Mouse (Mus musculus) MEL (cell line): ENCODE results near the gene Cnpy3.

Experiments used
- BHLHE40 ChIP-seq: IDR thresholded peaks from 2 replicates; pipeline ENCODE4 v1.6.1; 2012; ENCODE audit warnings: low read depth, mild to moderate bottlenecking, inconsistent platforms, low read length, improper control_type of control experiment, borderline replicate concordance
- CTCF ChIP-seq, 3 experiments: IDR thresholded peaks in 2 of 3; conservative IDR thresholded peaks in 1 of 3; 2 replicates each; pipeline ENCODE4 v1.5.1; 2011 to 2012; ENCODE audit warnings: low read length in 3 of 3, low read depth in 2 of 3, mild to moderate bottlenecking in 2 of 3, improper control_type of control experiment in 1 of 3, inconsistent platforms in 1 of 3, mixed read lengths in 1 of 3, moderate library complexity in 1 of 3; ENCODE audit not compliant: control insufficient read depth in 1 of 3, insufficient read depth in 1 of 3, poor library complexity in 1 of 3, severe bottlenecking in 1 of 3
- HCFC1 ChIP-seq: IDR thresholded peaks from 2 replicates; pipeline ENCODE4 v1.6.1; 2012; ENCODE audit warnings: low read depth, mild to moderate bottlenecking, inconsistent platforms, low read length, improper control_type of control experiment, moderate library complexity
- MAZ ChIP-seq: IDR thresholded peaks from 2 replicates; pipeline ENCODE4 v1.6.1; 2012; ENCODE audit warnings: low read depth, mild to moderate bottlenecking, inconsistent platforms, low read length, improper control_type of control experiment
- POLR2A ChIP-seq, 2 experiments: IDR thresholded peaks; 2 replicates each; pipeline ENCODE4 v1.6.1; 2011 to 2012; ENCODE audit warnings: low read length in 2 of 2, mild to moderate bottlenecking in 2 of 2, control low read depth in 1 of 2, improper control_type of control experiment in 1 of 2, low read depth in 1 of 2, moderate library complexity in 1 of 2; ENCODE audit not compliant: control insufficient read depth in 1 of 2, insufficient read depth in 1 of 2, poor library complexity in 1 of 2
- TBP ChIP-seq: IDR thresholded peaks from 2 replicates; pipeline ENCODE4 v1.8.0; 2011; ENCODE audit warnings: low read depth, low read length, improper control_type of control experiment
- USF1 ChIP-seq: IDR thresholded peaks from 2 replicates; pipeline ENCODE4 v1.6.1; 2014; ENCODE audit warnings: low read depth, mild to moderate bottlenecking, inconsistent platforms, low read length, improper control_type of control experiment, moderate library complexity

DNA sequence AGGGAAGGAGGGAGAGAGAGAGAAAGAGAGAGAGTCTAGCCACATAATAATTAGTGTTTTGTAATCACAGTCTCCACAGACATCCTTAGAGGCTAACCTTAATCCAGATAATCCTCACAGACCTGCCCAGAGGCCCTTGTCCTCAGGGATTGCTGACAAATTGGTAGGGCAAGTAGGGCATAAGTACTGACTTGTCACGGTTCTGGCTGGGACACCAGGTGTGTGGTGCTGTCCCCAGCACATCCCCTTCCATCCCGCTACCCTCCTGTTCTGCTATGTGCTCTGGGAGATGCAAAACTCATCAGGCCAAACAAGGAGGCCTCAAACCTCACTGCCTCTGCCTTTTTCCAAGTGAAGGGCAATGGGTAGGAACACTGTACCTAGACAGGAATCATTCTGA lies 6.5 kb downstream of the Cnpy3 start:
- TF ChIP-seq HCFC1: no peak
- no peak for TF ChIP-seq CTCF (IDR thresholded peaks at IDR 0.05 in 2 of 3, conservative IDR thresholded peaks at IDR 0.05 in 1 of 3; ENCODE audit: control insufficient read depth in 1 of 3, insufficient read depth in 1 of 3, low read depth in 2 of 3, low read length in 3 of 3, poor library complexity in 1 of 3, severe bottlenecking in 1 of 3)
- no peak for TF ChIP-seq TBP
- TF ChIP-seq USF1: no peak
- no peak for TF ChIP-seq MAZ
- no peak for TF ChIP-seq BHLHE40
- TF ChIP-seq POLR2A (IDR thresholded peaks at IDR 0.05; ENCODE audit: control insufficient read depth in 1 of 2, insufficient read depth in 1 of 2, low read depth in 1 of 2, low read length in 2 of 2, poor library complexity in 1 of 2): no peak
